Mouse (Mus musculus): Measurements from ENCODE around the gene Bach1. TPM values are rescaled to one million over a fixed set of nuclear protein-coding genes. Genes with fewer than 3 reads are reported as not detected.

Bach1 gene
- total RNA-seq, 1 experiment from 2014 or later = 33.9 TPM

- ATAC-seq (replicated peaks; ENCODE audit: low read depth, poor library complexity, severe bottlenecking) = no peak
Observed at GRCm38 (mm10) chr16:87709144-87709543, 10.4 kb downstream of the Bach1 start.

DNA sequence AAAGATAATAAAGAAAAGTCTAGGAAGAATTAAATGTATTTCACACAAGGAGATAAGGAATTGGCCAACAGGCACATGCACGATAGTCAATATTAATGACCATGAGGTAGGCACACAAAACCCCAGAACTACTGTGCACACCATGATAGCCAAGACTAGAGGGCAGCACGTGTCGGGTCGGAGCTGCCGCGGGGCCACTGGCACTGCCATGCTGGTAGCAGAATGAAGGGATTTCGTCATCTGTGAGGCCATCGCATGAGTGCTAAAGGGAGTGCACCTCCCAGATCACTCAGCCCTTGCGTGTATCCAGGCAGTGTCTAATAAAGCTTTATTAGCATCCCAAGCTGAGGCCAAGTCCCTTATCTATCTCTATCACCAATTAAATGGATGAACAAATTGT is 11.2 kb downstream of the Bach1 start:
- ATAC-seq (replicated peaks; ENCODE audit: low read depth, poor library complexity, severe bottlenecking) = no peak

GRCm38 (mm10) chr16:87711961-87712360 is 13.2 kb downstream of the Bach1 start:
- no peak for ATAC-seq (replicated peaks; ENCODE audit: low read depth, poor library complexity, severe bottlenecking)

- ATAC-seq (replicated peaks; ENCODE audit: low read depth, poor library complexity, severe bottlenecking) = peak; percentile 81
Observed at GRCm38 (mm10) chr16:87712986-87713693, 14.4 kb downstream of the Bach1 start.

- ATAC-seq (replicated peaks; ENCODE audit: low read depth, poor library complexity, severe bottlenecking) = no peak
Observed at GRCm38 (mm10) chr16:87714550-87714949, 15.8 kb downstream of the Bach1 start.

GRCm38 (mm10) chr16:87715221-87715620 is 16.5 kb downstream of the Bach1 start:
- no peak for ATAC-seq (replicated peaks; ENCODE audit: low read depth, poor library complexity, severe bottlenecking)

- peak; percentile 66 for ATAC-seq (replicated peaks; ENCODE audit: low read depth, poor library complexity, severe bottlenecking)
Observed at GRCm38 (mm10) chr16:87716269-87716668, 17.5 kb downstream of the Bach1 start.

- ATAC-seq (replicated peaks; ENCODE audit: low read depth, poor library complexity, severe bottlenecking) = no peak
Observed at GRCm38 (mm10) chr16:87717046-87717660, 18.4 kb downstream of the Bach1 start.

GRCm38 (mm10) chr16:87719071-87719470 is 20.3 kb downstream of the Bach1 start:
- no peak for ATAC-seq (replicated peaks; ENCODE audit: low read depth, poor library complexity, severe bottlenecking)

GRCm38 (mm10) chr16:87719688-87720283 is 21.0 kb downstream of the Bach1 start:
- ATAC-seq (replicated peaks; ENCODE audit: low read depth, poor library complexity, severe bottlenecking) = no peak

DNA sequence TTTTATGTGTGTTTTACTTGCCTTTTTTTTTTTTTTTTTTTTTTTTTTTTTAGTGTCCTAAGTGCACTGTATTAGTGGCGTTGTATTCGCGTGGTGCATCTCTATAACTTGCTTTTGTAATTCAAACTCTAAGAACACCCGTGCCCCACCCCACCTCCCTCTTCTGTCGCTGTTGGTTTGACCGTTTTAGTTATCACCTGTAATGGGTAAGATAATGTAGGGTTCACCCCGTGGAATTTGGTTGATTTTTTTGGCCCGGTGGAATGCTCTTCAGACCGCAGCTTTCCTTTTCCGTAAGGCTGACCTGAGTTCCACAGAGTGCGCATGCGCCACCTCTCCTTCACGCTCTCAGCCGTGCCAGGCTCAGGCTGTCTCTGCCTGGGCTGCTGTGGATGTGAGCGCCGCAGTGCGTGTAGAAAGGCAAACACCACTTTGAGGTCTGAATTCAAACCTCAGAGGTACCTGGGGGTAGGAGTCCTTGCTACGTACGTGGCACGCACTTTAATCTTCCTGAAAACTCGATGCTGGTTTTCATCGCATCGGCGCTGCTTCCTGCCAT is 22.2 kb downstream of the Bach1 start:
- no peak for ATAC-seq (replicated peaks; ENCODE audit: low read depth, poor library complexity, severe bottlenecking)

DNA sequence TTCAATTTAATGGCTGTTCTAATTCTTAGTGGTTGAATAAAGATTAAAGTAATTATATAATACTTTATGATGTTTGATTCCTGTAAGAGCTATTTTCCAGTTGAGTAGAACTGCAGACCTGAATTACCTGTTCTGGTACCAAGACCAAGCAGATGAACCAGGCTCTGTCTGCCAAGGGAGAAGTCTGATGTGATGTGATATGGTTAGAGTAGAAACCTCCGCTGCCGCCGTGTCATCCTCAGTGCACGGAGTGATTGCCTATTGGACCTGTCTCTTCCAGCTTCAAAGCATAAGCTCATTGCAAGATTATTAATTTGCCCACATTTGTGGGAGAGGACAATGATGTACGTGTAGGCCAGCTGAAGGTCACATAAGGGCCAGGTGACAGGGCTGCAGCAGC is 24.1 kb downstream of the Bach1 start:
- ATAC-seq (replicated peaks; ENCODE audit: low read depth, poor library complexity, severe bottlenecking) = no peak

- no peak for ATAC-seq (replicated peaks; ENCODE audit: low read depth, poor library complexity, severe bottlenecking)
Observed at GRCm38 (mm10) chr16:87723479-87723878, 24.7 kb downstream of the Bach1 start.

DNA sequence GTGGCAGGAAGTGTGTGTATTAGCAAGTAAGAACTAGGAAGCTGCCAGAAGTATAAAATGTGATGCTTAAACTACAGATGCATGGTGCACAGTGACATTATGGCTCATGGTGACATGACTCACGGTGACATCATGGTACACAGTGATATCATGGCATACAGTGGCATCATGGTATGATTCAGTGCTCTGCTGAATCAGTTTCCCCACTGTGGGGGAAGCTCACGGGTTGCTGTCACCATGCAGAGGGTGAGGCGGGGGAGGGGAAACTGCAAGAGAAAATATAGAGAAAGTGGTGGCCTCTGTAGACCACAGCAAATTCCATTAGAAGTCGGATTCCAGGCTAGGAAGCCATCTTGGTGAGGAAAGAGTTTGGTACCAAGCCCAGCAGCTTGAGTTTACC is 26.1 kb downstream of the Bach1 start:
- ATAC-seq (replicated peaks; ENCODE audit: low read depth, poor library complexity, severe bottlenecking) = no peak

DNA sequence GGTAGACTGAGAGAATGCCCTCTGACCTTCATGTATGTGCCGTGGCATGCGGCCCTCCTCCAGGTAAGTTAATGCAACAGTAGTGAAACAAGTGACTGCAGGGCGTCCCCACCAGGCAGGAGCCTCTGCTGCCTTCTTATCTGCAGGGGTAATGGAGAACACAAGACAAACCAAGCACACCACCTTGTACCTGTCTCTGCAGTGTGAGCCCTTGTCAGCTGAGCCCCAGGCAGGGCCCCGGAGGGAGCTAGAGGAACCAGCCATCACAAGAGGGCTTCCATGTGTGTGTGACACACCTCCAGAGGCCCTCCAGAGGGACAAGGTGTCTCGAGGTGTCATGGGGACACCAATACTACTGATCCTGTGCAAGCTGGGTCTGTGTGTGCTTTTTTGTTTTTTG is 26.5 kb downstream of the Bach1 start:
- ATAC-seq (replicated peaks; ENCODE audit: low read depth, poor library complexity, severe bottlenecking) = no peak

DNA sequence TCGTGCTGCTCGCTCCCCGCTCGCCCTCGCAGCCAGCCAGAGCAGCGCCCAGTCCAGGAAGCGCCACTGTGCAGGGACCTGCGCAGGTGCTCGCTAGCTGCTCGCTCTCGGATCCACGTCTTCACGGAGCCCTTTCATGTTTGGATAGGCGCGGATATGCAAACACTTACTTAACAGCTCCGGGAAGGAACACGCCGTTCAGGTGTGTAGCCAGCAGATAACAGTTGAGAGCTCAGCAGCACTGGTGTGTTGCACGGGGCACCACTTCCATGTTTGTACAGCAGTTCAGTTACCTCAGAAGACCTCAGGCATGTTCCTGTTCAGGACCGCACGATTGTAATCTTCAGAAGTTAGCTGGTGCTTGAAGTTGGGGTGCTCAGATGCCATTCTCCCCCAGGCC is 27.2 kb downstream of the Bach1 start:
- ATAC-seq (replicated peaks; ENCODE audit: low read depth, poor library complexity, severe bottlenecking) = peak; percentile 37; the same call in 1 of the 2 replicates

- peak; percentile 45 for ATAC-seq (replicated peaks; ENCODE audit: low read depth, poor library complexity, severe bottlenecking)
Observed at GRCm38 (mm10) chr16:87726369-87726768, 27.6 kb downstream of the Bach1 start.

GRCm38 (mm10) chr16:87727250-87727649 is 28.5 kb downstream of the Bach1 start:
- no peak for ATAC-seq (replicated peaks; ENCODE audit: low read depth, poor library complexity, severe bottlenecking)

- no peak for ATAC-seq (replicated peaks; ENCODE audit: low read depth, poor library complexity, severe bottlenecking)
Observed at GRCm38 (mm10) chr16:87727918-87728317, 29.2 kb downstream of the Bach1 start.

DNA sequence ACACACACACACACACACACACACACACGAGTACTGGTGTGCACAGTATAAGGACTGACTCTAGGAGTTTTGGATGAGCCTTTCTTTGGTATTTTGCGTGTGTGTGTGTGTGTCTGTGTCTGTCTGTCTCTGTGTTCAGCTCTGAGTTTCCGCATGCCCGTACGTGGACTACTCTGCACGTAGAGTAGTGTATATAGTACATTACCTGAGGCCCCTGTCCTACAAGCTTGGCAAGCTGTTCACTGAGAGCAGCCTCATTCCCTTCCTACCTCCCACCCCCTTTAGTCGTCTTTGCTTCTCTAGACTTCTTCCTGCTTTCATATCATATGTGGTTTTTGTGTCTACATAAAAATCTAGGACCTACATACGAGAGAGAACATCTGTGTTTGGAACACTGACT is 30.0 kb downstream of the Bach1 start:
- ATAC-seq (replicated peaks; ENCODE audit: low read depth, poor library complexity, severe bottlenecking) = no peak

GRCm38 (mm10) chr16:87729469-87729868 is 30.7 kb downstream of the Bach1 start:
- no peak for ATAC-seq (replicated peaks; ENCODE audit: low read depth, poor library complexity, severe bottlenecking)
